Mouse (Mus musculus) embryonic fibroblast, embryonic 13.5 days (primary cell): ENCODE measurements at regions not wholly inside any gene's neighbourhood (a gene's known extent, or its start where the extent isn't known, plus 50 kb on each side); places are given as distances from the start of the nearest gene placed in this dataset.

Experiments
- CTCF ChIP-seq: IDR thresholded peaks from 2 replicates; pipeline ENCODE4 v1.5.1; 2011; ENCODE audit warnings: mild to moderate bottlenecking, control low read depth, low read length, moderate library complexity, borderline replicate concordance; ENCODE audit not compliant: insufficient read depth
- POLR2A ChIP-seq: IDR thresholded peaks from 2 replicates; pipeline ENCODE4 v1.6.1; 2011; ENCODE audit warnings: low read depth, mild to moderate bottlenecking, control low read depth, low read length, moderate library complexity

DNA sequence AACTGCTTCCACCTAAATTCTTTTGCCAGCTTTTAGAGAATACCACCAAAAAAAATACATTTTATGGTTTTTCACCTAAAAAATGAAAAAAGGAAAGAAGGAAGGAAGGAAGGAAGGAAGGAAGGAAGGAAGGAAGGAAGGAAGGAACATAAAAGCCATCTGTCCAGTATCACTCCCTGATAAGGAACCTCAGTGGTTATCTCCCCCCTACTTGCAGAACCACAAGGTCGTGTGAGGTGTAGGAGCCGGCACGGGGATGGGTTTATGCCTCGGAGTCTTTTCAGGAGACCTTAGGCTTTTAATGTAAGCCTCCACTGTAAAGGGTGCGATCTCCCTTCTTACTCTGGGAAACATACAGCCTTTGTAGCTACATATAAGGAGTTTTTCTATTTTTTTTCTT, 180.8 kb upstream of the Kbtbd8 start:
- TF ChIP-seq POLR2A (no peak), CTCF (no peak)
